Mouse (Mus musculus): ENCODE data around the gene Ntn3. TPM values are rescaled to one million over a fixed set of nuclear protein-coding genes. Genes with fewer than 3 reads are reported as not detected.
A peak's percentile ranks its signal among the peaks of the same experiment; 100 is the strongest.

Gene Ntn3
- polyA plus RNA-seq, 1 experiment from 2014 or later = 4.0 TPM

DNA sequence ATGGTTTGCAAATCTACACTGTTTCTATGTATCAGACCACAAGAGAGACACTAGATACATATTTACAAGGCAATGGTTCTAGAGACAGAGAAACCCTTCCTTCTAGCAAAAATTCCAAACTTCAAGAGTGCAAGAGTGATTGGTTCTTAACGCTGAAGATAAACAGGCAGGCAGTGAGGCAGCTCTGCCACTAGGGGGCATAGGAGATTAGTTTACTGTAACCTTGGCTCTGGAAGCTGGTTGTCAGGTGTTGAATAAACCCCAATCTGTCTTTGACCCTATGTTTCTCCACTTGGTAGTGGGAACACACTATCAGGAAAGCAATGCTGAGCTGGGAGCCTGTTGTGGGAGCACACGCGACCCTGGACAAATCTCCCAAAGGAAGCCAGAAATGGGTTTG is 35.9 kb downstream of the Ntn3 start:
- no peaks in the 10 kb centered on the region for H3K27me3 ChIP-seq (ENCODE audit: control insufficient read depth, insufficient read depth, low read length)
- WGBS = 4% methylated on average over 3 of the region's 3 CpGs

DNA sequence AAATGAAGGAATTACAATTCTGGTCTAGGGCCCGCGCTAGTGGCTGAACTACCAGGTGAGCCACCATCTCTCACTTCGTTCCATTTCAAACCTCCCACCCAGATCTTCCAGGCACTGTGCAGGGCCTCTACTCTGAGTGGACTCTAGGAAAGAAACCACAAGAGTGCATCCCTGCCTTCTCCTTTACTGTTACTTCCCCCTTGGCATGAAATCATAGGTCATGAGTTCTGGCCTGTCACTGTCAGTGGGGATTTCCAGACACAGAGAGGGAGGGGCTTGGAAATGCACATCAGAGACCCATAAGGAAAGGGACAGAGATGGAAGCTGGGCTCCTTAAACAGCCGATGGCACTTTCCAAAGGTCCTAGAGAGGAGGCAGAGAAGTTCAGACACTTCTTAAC is 37.6 kb downstream of the Ntn3 start:
- Histone ChIP-seq H3K9me3 (ENCODE audit: control insufficient read depth, low read length) (no peaks in the 10 kb centered on the region), H3K4me3 (ENCODE audit: low read depth, low read length) (no peak overlapping the region), H3K9ac (ENCODE audit: low read length) (no peak overlapping the region), H3K4me2 (ENCODE audit: low read depth) (no peak overlapping the region), H3K27ac (ENCODE audit: low read depth, low read length) (no peak overlapping the region), H3K36me3 (ENCODE audit: control insufficient read depth, insufficient read depth, low read length) (no peaks in the 10 kb centered on the region; the same call in none of the 2 replicates), H3K27me3 (ENCODE audit: control insufficient read depth, insufficient read depth, low read length) (no peaks in the 10 kb centered on the region), H3K4me1 (ENCODE audit: control insufficient read depth, insufficient read depth, low read length) (peaks cover 8% of the 10 kb centered on the region)
- ATAC-seq (ENCODE audit: insufficient read depth, low FRiP score, low TSS enrichment) (no peak), DNase-seq (ENCODE audit: low spot score) (no peak)
- WGBS = 83% methylated on average over 4 of the region's 4 CpGs

More for the DNA sequence above, 35.9 kb downstream of the Ntn3 start:
- Histone ChIP-seq H3K36me3 (ENCODE audit: control insufficient read depth, insufficient read depth, low read length) (no peaks in the 10 kb centered on the region), H3K9ac (ENCODE audit: low read length) (no peak overlapping the region), H3K4me1 (ENCODE audit: control insufficient read depth, insufficient read depth, low read length) (no peaks in the 10 kb centered on the region; the same call in 1 of the 2 replicates), H3K9me3 (ENCODE audit: control insufficient read depth, low read length) (no peaks in the 10 kb centered on the region), H3K4me3 (ENCODE audit: low read depth, low read length) (no peak overlapping the region), H3K4me2 (ENCODE audit: low read depth) (no peak overlapping the region), H3K27ac (ENCODE audit: low read depth, low read length) (no peak overlapping the region)
- DNase-seq (ENCODE audit: low spot score) (peak; percentile 63), ATAC-seq (ENCODE audit: insufficient read depth, low FRiP score, low TSS enrichment) (no peak)

DNA sequence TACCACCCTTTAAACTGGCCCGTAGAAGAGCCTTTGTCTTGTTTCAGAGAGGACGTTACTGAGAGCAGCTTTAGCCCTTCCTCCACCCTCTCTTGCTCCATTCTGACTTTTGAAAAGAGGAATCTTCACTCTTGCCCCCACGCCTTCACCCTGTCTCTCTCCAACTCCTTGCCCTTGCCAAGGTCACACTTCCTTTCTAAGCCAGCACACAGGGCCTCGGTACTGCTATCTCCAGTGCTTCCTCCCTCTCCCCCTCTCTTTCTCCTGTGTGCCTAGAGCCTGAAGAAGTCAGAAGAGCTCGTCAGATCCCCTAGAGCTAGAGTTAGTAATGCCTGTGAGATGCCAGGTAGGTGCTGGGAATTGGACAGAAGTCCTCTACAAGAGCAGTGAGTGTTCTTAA is 38.6 kb downstream of the Ntn3 start:
- Histone ChIP-seq H3K9me3 (ENCODE audit: control insufficient read depth, low read length) (no peaks in the 10 kb centered on the region), H3K9ac (ENCODE audit: low read length) (no peak overlapping the region), H3K4me3 (ENCODE audit: low read depth, low read length) (no peak overlapping the region), H3K4me1 (ENCODE audit: control insufficient read depth, insufficient read depth, low read length) (peaks cover 8% of the 10 kb centered on the region), H3K4me2 (ENCODE audit: low read depth) (no peak overlapping the region), H3K36me3 (ENCODE audit: control insufficient read depth, insufficient read depth, low read length) (no peaks in the 10 kb centered on the region; the same call in none of the 2 replicates), H3K27me3 (ENCODE audit: control insufficient read depth, insufficient read depth, low read length) (no peaks in the 10 kb centered on the region), H3K27ac (ENCODE audit: low read depth, low read length) (no peak overlapping the region)
- no peak for DNase-seq (ENCODE audit: low spot score)
- WGBS = 83% methylated on average over 5 of the region's 5 CpGs
- ATAC-seq (ENCODE audit: insufficient read depth, low FRiP score, low TSS enrichment) = no peak

DNA sequence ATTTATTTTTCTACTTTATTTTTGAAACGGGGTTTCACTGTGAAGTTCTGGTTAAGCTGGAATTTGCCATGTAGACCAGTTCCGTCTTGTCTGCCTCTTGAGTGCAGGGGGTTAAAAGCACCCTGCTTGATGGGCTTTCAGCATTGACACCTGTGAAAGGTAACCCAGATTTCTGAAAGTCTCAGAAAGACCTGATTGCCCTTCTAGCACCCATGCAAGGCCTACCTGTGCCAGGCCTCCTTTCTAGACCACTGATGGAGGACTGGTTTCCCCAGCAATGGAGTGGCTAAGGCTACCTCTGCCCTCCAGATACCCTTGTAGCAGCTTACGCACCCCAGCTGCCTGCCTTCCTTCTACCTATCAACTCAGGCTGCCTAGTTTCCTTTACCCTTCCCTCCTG is 39.2 kb downstream of the Ntn3 start:
- no peaks in the 10 kb centered on the region; the same call in none of the 2 replicates for H3K36me3 ChIP-seq (ENCODE audit: control insufficient read depth, insufficient read depth, low read length)
- H3K27ac ChIP-seq (ENCODE audit: low read depth, low read length) = no peak overlapping the region
- H3K27me3 ChIP-seq (ENCODE audit: control insufficient read depth, insufficient read depth, low read length) = no peaks in the 10 kb centered on the region
- DNase-seq (ENCODE audit: low spot score) = no peak
- ATAC-seq (ENCODE audit: insufficient read depth, low FRiP score, low TSS enrichment) = no peak
- WGBS = 77% methylated on average over 3 of the region's 3 CpGs
- H3K4me3 ChIP-seq (ENCODE audit: low read depth, low read length) = peak overlapping the region; percentile 94
- H3K4me2 ChIP-seq (ENCODE audit: low read depth) = peak overlapping the region; percentile 84
- no peaks in the 10 kb centered on the region for H3K9me3 ChIP-seq (ENCODE audit: control insufficient read depth, low read length)
- H3K4me1 ChIP-seq (ENCODE audit: control insufficient read depth, insufficient read depth, low read length) = peaks cover 8% of the 10 kb centered on the region
- peak overlapping the region; percentile 61; the same call in 1 of the 2 replicates for H3K9ac ChIP-seq (ENCODE audit: low read length)

DNA sequence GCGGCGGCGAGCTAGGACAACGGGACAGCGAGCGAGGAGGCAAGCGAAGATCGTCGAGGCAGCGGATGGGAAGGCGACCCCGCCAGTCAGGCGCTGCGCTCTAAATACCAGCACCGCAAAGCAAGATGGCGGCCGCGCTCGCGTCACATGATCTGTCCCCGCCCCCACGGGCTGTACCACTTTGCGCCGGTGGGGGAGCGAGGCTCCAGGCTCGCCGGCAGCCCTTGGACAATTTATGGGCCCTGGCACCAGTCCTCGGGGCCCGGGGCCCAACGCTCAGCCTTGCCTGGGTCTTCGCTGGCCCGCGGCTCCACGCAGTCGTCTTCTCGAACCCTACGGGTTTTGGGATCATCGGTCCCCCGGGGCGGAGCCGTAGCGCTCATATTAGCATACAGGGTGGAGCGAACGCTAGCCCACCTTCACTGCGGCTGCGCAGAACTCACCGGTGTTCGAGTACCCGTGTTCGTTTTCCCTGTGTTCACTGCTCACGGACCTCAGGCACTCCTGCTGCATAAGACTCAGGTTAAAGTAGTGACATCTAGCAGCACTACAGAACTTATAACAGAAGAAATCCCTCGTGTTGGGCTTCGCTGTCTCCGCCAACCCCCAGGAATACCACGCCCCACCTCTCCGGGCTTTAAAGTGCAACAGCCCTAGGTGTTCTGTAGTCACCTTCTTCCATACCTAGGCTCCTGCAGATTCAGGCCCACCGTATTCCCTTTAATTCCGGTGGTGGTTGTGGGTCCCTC is 39.8 kb downstream of the Ntn3 start, which contains the start of gene Atp6v0c:
Gene Atp6v0c, minus strand, starts transcription at position 386 of the 749 bp plus-strand sequence.
- H3K9me3 ChIP-seq (ENCODE audit: control insufficient read depth, low read length) = no peaks in the 10 kb centered on the region
- no peaks in the 10 kb centered on the region; the same call in none of the 2 replicates for H3K36me3 ChIP-seq (ENCODE audit: control insufficient read depth, insufficient read depth, low read length)
- H3K4me2 ChIP-seq (ENCODE audit: low read depth) = peak within 1 kb of the TSS; percentile 84
- DNase-seq (ENCODE audit: low spot score) (peak; percentile 94), ATAC-seq (ENCODE audit: insufficient read depth, low FRiP score, low TSS enrichment) (peak; percentile 84)
- H3K27ac ChIP-seq (ENCODE audit: low read depth, low read length) = peak within 1 kb of the TSS; percentile 92
- peaks cover 8% of the 10 kb centered on the region for H3K4me1 ChIP-seq (ENCODE audit: control insufficient read depth, insufficient read depth, low read length)
- no peaks in the 10 kb centered on the region for H3K27me3 ChIP-seq (ENCODE audit: control insufficient read depth, insufficient read depth, low read length)
- peak within 1 kb of the TSS; percentile 61 for H3K9ac ChIP-seq (ENCODE audit: low read length)
- under 1% methylated on average over 58 of the region's 58 CpGs for WGBS
- peak within 1 kb of the TSS; percentile 94 for H3K4me3 ChIP-seq (ENCODE audit: low read depth, low read length)

DNA sequence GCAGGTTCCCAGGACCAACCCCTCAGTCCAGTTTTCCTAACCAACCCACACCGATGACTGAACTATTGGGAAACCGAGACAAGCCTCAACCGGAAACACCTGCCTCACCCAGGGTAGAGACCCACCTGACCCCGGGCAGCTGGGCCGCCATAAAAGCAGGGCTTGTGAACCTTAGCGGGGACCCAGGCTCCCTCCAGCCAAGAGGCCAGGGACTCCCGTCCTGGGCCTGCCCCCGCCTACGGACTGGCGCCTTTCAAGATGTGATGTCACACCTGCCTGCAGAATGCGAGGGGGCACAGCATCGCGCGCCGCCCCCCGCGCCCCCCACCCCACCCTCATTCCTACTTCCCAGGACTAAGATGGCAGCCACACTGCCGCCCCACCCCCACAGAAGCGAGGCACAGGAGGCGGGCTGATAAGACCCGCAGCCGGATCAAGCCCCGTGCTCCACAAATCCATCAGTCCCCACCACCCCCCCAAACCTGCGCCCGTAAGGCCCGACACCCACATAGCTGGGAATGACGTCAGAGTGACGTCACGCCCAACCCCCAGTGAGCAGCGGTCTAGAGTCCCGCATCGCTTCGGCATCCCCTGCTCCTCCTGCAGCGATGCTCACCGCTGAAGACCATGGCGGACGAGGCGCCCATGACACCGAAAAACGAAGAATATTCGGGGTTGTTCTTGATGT is 40.6 kb downstream of the Ntn3 start:
- peak; percentile 63 for ATAC-seq (ENCODE audit: insufficient read depth, low FRiP score, low TSS enrichment)
- no peaks in the 10 kb centered on the region for H3K27me3 ChIP-seq (ENCODE audit: control insufficient read depth, insufficient read depth, low read length)
- under 1% methylated on average over 39 of the region's 41 CpGs for WGBS
- H3K4me2 ChIP-seq (ENCODE audit: low read depth) = peak overlapping the region; percentile 84
- H3K4me3 ChIP-seq (ENCODE audit: low read depth, low read length) = peak overlapping the region; percentile 94
- H3K36me3 ChIP-seq (ENCODE audit: control insufficient read depth, insufficient read depth, low read length) = no peaks in the 10 kb centered on the region; the same call in none of the 2 replicates
- H3K4me1 ChIP-seq (ENCODE audit: control insufficient read depth, insufficient read depth, low read length) = peaks cover 8% of the 10 kb centered on the region
- peak; percentile 76 for DNase-seq (ENCODE audit: low spot score)
- peak overlapping the region; percentile 61 for H3K9ac ChIP-seq (ENCODE audit: low read length)
- no peaks in the 10 kb centered on the region for H3K9me3 ChIP-seq (ENCODE audit: control insufficient read depth, low read length)
- peak overlapping the region; percentile 92 for H3K27ac ChIP-seq (ENCODE audit: low read depth, low read length)

DNA sequence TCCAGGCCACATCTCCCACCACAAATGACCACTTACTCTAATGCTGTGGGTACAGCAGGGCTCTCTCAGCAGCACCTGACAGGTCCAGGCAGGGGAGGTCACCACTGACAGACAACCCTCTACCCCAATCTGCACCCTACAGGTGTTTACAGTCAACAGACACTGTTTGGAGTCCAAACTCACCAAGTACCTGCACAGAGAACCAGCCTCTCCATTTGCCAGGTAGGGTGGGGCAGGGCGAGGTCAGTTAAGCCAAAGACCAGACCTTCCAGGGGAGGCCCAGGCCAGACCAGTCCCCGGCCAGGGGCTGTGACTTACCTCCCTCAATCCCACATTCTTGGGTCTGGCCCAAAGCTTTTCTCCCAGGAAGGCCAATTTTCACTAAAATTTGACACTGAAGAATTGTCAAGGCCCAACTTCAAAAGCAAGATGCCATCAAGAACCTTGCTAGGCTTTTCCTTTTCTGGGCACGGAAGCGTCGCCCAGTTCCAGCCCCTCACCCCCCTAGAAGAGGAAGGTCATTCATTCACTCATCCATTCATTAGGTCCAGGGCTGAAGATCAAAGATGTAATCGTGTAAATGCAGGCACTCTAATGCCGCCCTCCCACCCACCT is 41.3 kb downstream of the Ntn3 start:
- Histone ChIP-seq H3K9ac (ENCODE audit: low read length) (peak overlapping the region; percentile 61), H3K4me1 (ENCODE audit: control insufficient read depth, insufficient read depth, low read length) (peaks cover 9% of the 10 kb centered on the region), H3K4me3 (ENCODE audit: low read depth, low read length) (peak overlapping the region; percentile 94), H3K36me3 (ENCODE audit: control insufficient read depth, insufficient read depth, low read length) (no peaks in the 10 kb centered on the region; the same call in none of the 2 replicates), H3K4me2 (ENCODE audit: low read depth) (peak overlapping the region; percentile 84), H3K9me3 (ENCODE audit: control insufficient read depth, low read length) (no peaks in the 10 kb centered on the region), H3K27me3 (ENCODE audit: control insufficient read depth, insufficient read depth, low read length) (no peaks in the 10 kb centered on the region), H3K27ac (ENCODE audit: low read depth, low read length) (no peak overlapping the region; the same call in 1 of the 2 replicates)
- no peak for DNase-seq (ENCODE audit: low spot score)
- ATAC-seq (ENCODE audit: insufficient read depth, low FRiP score, low TSS enrichment) = no peak
- 64% methylated on average over 7 of the region's 7 CpGs for WGBS

DNA sequence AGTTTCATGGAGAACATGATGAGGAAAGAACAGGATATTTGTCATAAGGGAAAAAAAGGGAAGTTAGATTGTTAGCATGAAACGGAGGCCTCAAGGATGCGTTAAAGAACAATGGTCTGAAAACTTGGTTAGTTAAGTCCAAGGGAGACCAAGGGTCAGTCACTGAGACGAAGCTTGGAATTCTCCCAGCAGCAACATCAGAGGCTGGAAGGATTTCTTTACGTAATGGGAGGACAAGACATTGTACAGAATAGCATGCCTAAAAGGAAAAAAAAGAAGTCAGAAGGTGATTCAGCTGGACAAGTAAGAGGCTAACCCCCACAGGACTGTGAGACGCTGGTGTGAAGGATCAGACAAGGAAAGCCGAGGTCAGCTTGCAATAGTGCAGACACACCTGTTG is 42.2 kb downstream of the Ntn3 start:
- DNase-seq (ENCODE audit: low spot score) (no peak), ATAC-seq (ENCODE audit: insufficient read depth, low FRiP score, low TSS enrichment) (no peak)
- H3K9ac ChIP-seq (ENCODE audit: low read length) = no peak overlapping the region
- no peaks in the 10 kb centered on the region; the same call in none of the 2 replicates for H3K36me3 ChIP-seq (ENCODE audit: control insufficient read depth, insufficient read depth, low read length)
- H3K27ac ChIP-seq (ENCODE audit: low read depth, low read length) = no peak overlapping the region
- peaks cover 13% of the 10 kb centered on the region for H3K4me1 ChIP-seq (ENCODE audit: control insufficient read depth, insufficient read depth, low read length)
- no peak overlapping the region for H3K4me2 ChIP-seq (ENCODE audit: low read depth)
- no peaks in the 10 kb centered on the region for H3K27me3 ChIP-seq (ENCODE audit: control insufficient read depth, insufficient read depth, low read length)
- H3K9me3 ChIP-seq (ENCODE audit: control insufficient read depth, low read length) = no peaks in the 10 kb centered on the region
- no peak overlapping the region for H3K4me3 ChIP-seq (ENCODE audit: low read depth, low read length)
- 94% methylated on average over 6 of the region's 6 CpGs for WGBS
